Mouse (Mus musculus): ENCODE results near the gene Cdca8. TPM values are rescaled to one million over a fixed set of nuclear protein-coding genes. Genes with fewer than 3 reads are reported as not detected.

The Cdca8 gene
- total and polyA plus RNA-seq, 3 experiments: 58.8 to 188 (median 101) TPM

DNA sequence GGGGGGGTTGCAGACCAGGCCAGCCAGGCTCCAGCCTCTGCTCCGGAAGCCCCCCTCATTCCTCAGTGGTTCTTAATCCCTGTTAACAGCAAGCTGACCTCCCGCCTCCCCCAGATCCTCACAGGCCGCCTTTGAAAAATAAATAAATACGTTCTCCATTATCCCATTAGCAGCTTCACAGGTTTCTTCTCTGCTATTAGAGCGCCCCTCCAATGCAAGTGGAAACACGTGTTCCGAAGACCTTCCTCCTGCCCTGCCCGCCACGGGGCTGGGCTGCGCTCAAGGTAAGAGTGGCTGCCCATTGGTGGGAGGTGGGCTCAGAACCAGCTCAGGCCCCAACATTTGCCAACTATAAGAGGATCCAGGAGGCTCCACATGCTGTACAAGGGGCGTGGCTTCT lies 23.5 kb upstream of the Cdca8 start:
- H3K4me3 ChIP-seq (replicated peaks in 1 of 3; ENCODE audit: low read depth in 2 of 3, low read length in 2 of 3, poor library complexity in 1 of 3): no peak overlapping the region
- H3K36me3 ChIP-seq (replicated peaks in 1 of 2; ENCODE audit: control insufficient read depth in 1 of 2, insufficient read depth in 1 of 2, low read length in 1 of 2): no peaks in the 10 kb centered on the region
- H3K9me3 ChIP-seq (replicated peaks; ENCODE audit: low read length): peaks cover 4% of the 10 kb centered on the region
- H3K4me2 ChIP-seq (ENCODE audit: insufficient read depth, low read depth, poor library complexity, severe bottlenecking): no peak overlapping the region
- no peak for TF ChIP-seq EP300 (IDR thresholded peaks at IDR 0.05; ENCODE audit: low read length)
- no peak for TF ChIP-seq MAZ (IDR thresholded peaks at IDR 0.05; ENCODE audit: low read depth, low read length)
- no peak for TF ChIP-seq USF2 (conservative IDR thresholded peaks at IDR 0.05; ENCODE audit: low read depth, low read length)
- TF ChIP-seq PAX5 (IDR thresholded peaks at IDR 0.05; ENCODE audit: low read length): no peak
- TF ChIP-seq CHD1 (IDR thresholded peaks at IDR 0.05; ENCODE audit: low read depth, low read length): no peak
- TF ChIP-seq POLR2A (IDR thresholded peaks at IDR 0.05; ENCODE audit: low read depth, low read length): no peak
- TF ChIP-seq USF1 (IDR thresholded peaks at IDR 0.05; ENCODE audit: low read depth, low read length): no peak
- TF ChIP-seq ZMIZ1 (IDR thresholded peaks at IDR 0.05; ENCODE audit: low read depth, low read length): no peak
- no peak for TF ChIP-seq UBTF (IDR thresholded peaks at IDR 0.05; ENCODE audit: low read depth, low read length)
- TF ChIP-seq MYC (IDR thresholded peaks at IDR 0.05; ENCODE audit: low read depth, low read length): no peak
- no peak for DNase-seq (ENCODE audit: extremely low read depth)
- H3K27me3 ChIP-seq (replicated peaks): peaks cover 16% of the 10 kb centered on the region
- H3K27ac ChIP-seq (ENCODE audit: insufficient read depth, low read depth): no peak overlapping the region
- in situ Hi-C loops (cut with MboI; ENCODE audit: low pct_ligation_motif_present, low pct_unique_long_range_greater_than_20kb, low sequenced_read_pairs) (no loop called here), dilution Hi-C loops (cut with MboI; ENCODE audit: extremely low pct_ligation_motif_present, extremely low pct_unique_long_range_greater_than_20kb, low sequenced_read_pairs) (loop anchor here (25.0 kb wide), 1 partner anchor 100 kb away; the partner anchor contains the start of genes Dnali1 and Snip1)
- H3K9ac ChIP-seq (ENCODE audit: insufficient read depth, low read depth): no peak overlapping the region
- H3K79me2 ChIP-seq (replicated peaks; ENCODE audit: control insufficient read depth, extremely low read depth, insufficient read depth, poor library complexity, severe bottlenecking): no peaks in the 10 kb centered on the region
- no peaks in the 10 kb centered on the region for H3K4me1 ChIP-seq (ENCODE audit: control insufficient read depth in 1 of 2, insufficient read depth in 2 of 2)

DNA sequence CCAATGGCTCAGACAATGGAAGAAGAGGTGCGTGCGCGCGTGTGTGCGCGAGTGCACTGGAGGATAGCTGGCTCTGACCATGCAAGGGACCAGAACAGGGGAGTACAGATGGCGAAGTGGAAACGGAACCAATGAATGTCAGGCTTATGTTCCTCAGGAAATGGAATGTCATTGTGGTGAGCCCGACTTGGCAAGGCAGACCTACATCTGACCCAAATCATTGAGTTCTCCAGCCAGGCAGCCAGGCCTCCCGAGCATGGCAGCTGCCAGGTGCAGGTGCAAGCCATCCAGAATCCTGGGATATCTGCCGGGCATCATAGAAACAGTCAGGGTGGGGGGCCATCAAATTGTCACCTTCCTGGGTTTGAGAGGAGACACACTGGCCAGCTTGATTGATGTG lies 21.8 kb upstream of the Cdca8 start:
- in situ Hi-C loops (cut with MboI; ENCODE audit: low pct_ligation_motif_present, low pct_unique_long_range_greater_than_20kb, low sequenced_read_pairs) (no loop called here), dilution Hi-C loops (cut with MboI; ENCODE audit: extremely low pct_ligation_motif_present, extremely low pct_unique_long_range_greater_than_20kb, low sequenced_read_pairs) (loop anchor here (25.0 kb wide), 1 partner anchor 101 kb away; the partner anchor contains the start of genes Dnali1 and Snip1)
- Histone ChIP-seq H3K4me1 (ENCODE audit: control insufficient read depth in 1 of 2, insufficient read depth in 2 of 2) (no peaks in the 10 kb centered on the region), H3K4me3 (replicated peaks in 1 of 3; ENCODE audit: low read depth in 2 of 3, low read length in 2 of 3, poor library complexity in 1 of 3) (no peak overlapping the region), H3K27ac (ENCODE audit: insufficient read depth, low read depth) (no peak overlapping the region), H3K9ac (ENCODE audit: insufficient read depth, low read depth) (no peak overlapping the region), H3K9me3 (replicated peaks; ENCODE audit: low read length) (peaks cover 4% of the 10 kb centered on the region), H3K27me3 (replicated peaks) (peaks cover 19% of the 10 kb centered on the region), H3K79me2 (replicated peaks; ENCODE audit: control insufficient read depth, extremely low read depth, insufficient read depth, poor library complexity, severe bottlenecking) (no peaks in the 10 kb centered on the region), H3K36me3 (replicated peaks in 1 of 2; ENCODE audit: control insufficient read depth in 1 of 2, insufficient read depth in 1 of 2, low read length in 1 of 2) (no peaks in the 10 kb centered on the region), H3K4me2 (ENCODE audit: insufficient read depth, low read depth, poor library complexity, severe bottlenecking) (no peak overlapping the region)
- no peak for DNase-seq (ENCODE audit: extremely low read depth)
- TF ChIP-seq TCF12 (IDR thresholded peaks at IDR 0.05; ENCODE audit: low read depth, low read length) (no peak), HCFC1 (IDR thresholded peaks at IDR 0.05; ENCODE audit: low read depth, low read length) (no peak), ZMIZ1 (IDR thresholded peaks at IDR 0.05; ENCODE audit: low read depth, low read length) (no peak), NRF1 (IDR thresholded peaks at IDR 0.05; ENCODE audit: low read depth, low read length) (no peak), MYC (IDR thresholded peaks at IDR 0.05; ENCODE audit: low read depth, low read length) (no peak), PAX5 (IDR thresholded peaks at IDR 0.05; ENCODE audit: low read length) (no peak), CTCF (conservative IDR thresholded peaks at IDR 0.05 in 1 of 2, IDR thresholded peaks at IDR 0.05 in 1 of 2; ENCODE audit: low read depth in 2 of 2, low read length in 2 of 2) (no peak), NELFE (IDR thresholded peaks at IDR 0.05; ENCODE audit: low read depth, low read length) (no peak), JUN (IDR thresholded peaks at IDR 0.05; ENCODE audit: insufficient read depth, low read depth, low read length) (no peak), USF1 (IDR thresholded peaks at IDR 0.05; ENCODE audit: low read depth, low read length) (no peak), ELF1 (IDR thresholded peaks at IDR 0.05; ENCODE audit: low read depth, low read length) (no peak), RAD21 (IDR thresholded peaks at IDR 0.05; ENCODE audit: low read depth, low read length) (no peak), KAT2A (IDR thresholded peaks at IDR 0.05; ENCODE audit: insufficient replicate concordance, low read length) (no peak), SIN3A (IDR thresholded peaks at IDR 0.05; ENCODE audit: low read length) (no peak), ZNF384 (IDR thresholded peaks at IDR 0.05; ENCODE audit: low read depth, low read length) (no peak), GABPA (IDR thresholded peaks at IDR 0.05; ENCODE audit: insufficient replicate concordance, low read depth, low read length) (no peak), JUND (conservative IDR thresholded peaks at IDR 0.05; ENCODE audit: low read depth, low read length) (no peak), MAX (IDR thresholded peaks at IDR 0.05; ENCODE audit: low read length) (no peak), POLR2A (IDR thresholded peaks at IDR 0.05; ENCODE audit: low read depth, low read length) (no peak)

All from CH12.LX (cell line).